Mouse (Mus musculus): ENCODE results near the gene Ttc33.

DNA sequence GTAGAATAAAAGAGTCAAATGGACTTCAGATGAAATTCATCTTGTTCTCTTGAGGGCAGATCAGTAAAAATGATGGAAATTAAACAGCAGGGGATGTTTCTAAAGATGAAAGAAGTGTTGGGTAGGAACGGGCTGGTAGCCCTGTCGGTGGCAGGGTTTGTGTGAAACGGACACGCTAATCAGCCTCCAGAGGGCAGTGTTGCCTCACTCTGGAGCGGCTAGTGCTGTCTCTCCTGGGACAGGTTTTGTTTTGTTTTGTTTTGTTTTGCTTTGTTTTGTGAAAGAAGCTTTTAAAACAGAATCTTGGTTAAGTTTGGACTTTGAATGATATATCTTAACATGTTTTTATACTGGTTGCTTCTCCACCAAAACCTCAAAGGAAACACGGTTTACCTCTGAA lies 51.2 kb downstream of the Ttc33 start:
- no peak for TF ChIP-seq USF1 (IDR thresholded peaks at IDR 0.05; ENCODE audit: low read depth, low read length)
- TF ChIP-seq CTCF (IDR thresholded peaks at IDR 0.05 in 2 of 3, conservative IDR thresholded peaks at IDR 0.05 in 1 of 3; ENCODE audit: control insufficient read depth in 1 of 3, insufficient read depth in 1 of 3, low read depth in 2 of 3, low read length in 3 of 3, poor library complexity in 1 of 3, severe bottlenecking in 1 of 3), result peak; percentile 91 to 94 (median 92)
- peak; percentile 85 for TF ChIP-seq ZC3H11A (IDR thresholded peaks at IDR 0.05; ENCODE audit: low read depth, low read length)
- TF ChIP-seq KAT2A (conservative IDR thresholded peaks at IDR 0.05; ENCODE audit: low read depth, low read length), result no peak
- no peak for TF ChIP-seq EP300 (IDR thresholded peaks at IDR 0.05; ENCODE audit: low read depth in 1 of 2, low read length in 2 of 2)
